In genomic region chr16:29904183-29904775, GRCm38 (mm10) we compare ENCODE assay signal across 16 mouse cellular contexts.
DNase-seq lines count a peak whose midpoint lies in the region; ATAC-seq lines count a peak whose summit lies in the region.
"Had no signal": no experiment of that assay in that cellular context is flagged by ENCODE, and none has a peak within 500 bp of the region (broad histone marks: within the 10 kb centered on the region; RNA-seq: fewer than 3 reads in every experiment).

No protein-coding gene starts in this region.

- H3K9me3 ChIP-seq in forebrain, embryonic 10.5 days, result no peaks in the 10 kb centered on the region
- no peaks in the 10 kb centered on the region for H3K9me3 ChIP-seq in forebrain, embryonic 16.5 days (ENCODE audit: control insufficient read depth, low read length)
- H3K9me3 ChIP-seq in kidney, embryonic 16.5 days (ENCODE audit: low read length), result no peaks in the 10 kb centered on the region
- no peaks in the 10 kb centered on the region for H3K9me3 ChIP-seq in limb, embryonic 11.5 days (ENCODE audit: control insufficient read depth, low read length)
- no peaks in the 10 kb centered on the region for H3K9me3 ChIP-seq in stomach, embryonic 14.5 days (ENCODE audit: control insufficient read depth, low read depth, low read length)

- ATAC-seq in forebrain, embryonic 16.5 days, result no peak
- ATAC-seq in kidney, embryonic 16.5 days (ENCODE audit: low FRiP score, low TSS enrichment), result no peak
- no peak for ATAC-seq in limb, embryonic 11.5 days (ENCODE audit: insufficient number of reproducible peaks, low FRiP score, low TSS enrichment, low read depth)
- ATAC-seq in stomach, embryonic 14.5 days (ENCODE audit: insufficient number of reproducible peaks, insufficient read depth, low FRiP score, low read depth), result no peak
- ATAC-seq in granulocyte monocyte progenitor cell, adult 5-6 weeks (replicated peaks; ENCODE audit: poor library complexity, severe bottlenecking), result no peak
- ATAC-seq: forebrain, postnatal 0 days; intestine, postnatal 0 days had no signal

- H3K4me3 ChIP-seq in forebrain, embryonic 10.5 days, result no peak overlapping the region
- H3K4me3 ChIP-seq in forebrain, embryonic 16.5 days (replicated peaks; ENCODE audit: low read length), result no peak overlapping the region
- H3K4me3 ChIP-seq in kidney, embryonic 16.5 days (ENCODE audit: low read length), result no peak overlapping the region
- no peak overlapping the region for H3K4me3 ChIP-seq in limb, embryonic 11.5 days (ENCODE audit: low read depth, low read length)
- H3K4me3 ChIP-seq in stomach, embryonic 14.5 days (ENCODE audit: low read depth, low read length), result no peak overlapping the region

- peak overlapping the region; percentile 6 for H3K27ac ChIP-seq in forebrain, embryonic 10.5 days
- no peak overlapping the region for H3K27ac ChIP-seq in forebrain, embryonic 16.5 days (ENCODE audit: low read length)
- no peak overlapping the region for H3K27ac ChIP-seq in kidney, embryonic 16.5 days (ENCODE audit: low read length)
- 0 out of 2 replicates have a peak overlapping the region, but pooled peaks have one; percentile 1 for H3K27ac ChIP-seq in limb, embryonic 11.5 days (replicated peaks; ENCODE audit: low read depth, low read length)
- 0 out of 2 replicates have a peak overlapping the region, but pooled peaks have one; percentile 34 for H3K27ac ChIP-seq in stomach, embryonic 14.5 days (ENCODE audit: low read length)

- peaks cover 62% of the 10 kb centered on the region for H3K4me1 ChIP-seq in forebrain, embryonic 10.5 days
- no peaks in the 10 kb centered on the region for H3K4me1 ChIP-seq in forebrain, embryonic 16.5 days (replicated peaks; ENCODE audit: control insufficient read depth, insufficient read depth, low read length)
- H3K4me1 ChIP-seq in kidney, embryonic 16.5 days (ENCODE audit: insufficient read depth, low read length), result peaks cover 26% of the 10 kb centered on the region
- peaks cover 42% of the 10 kb centered on the region for H3K4me1 ChIP-seq in limb, embryonic 11.5 days (ENCODE audit: control insufficient read depth, insufficient read depth, low read length)
- H3K4me1 ChIP-seq in stomach, embryonic 14.5 days (ENCODE audit: control insufficient read depth, insufficient read depth, low read length), result peaks cover 27% of the 10 kb centered on the region

- H3K27me3 ChIP-seq in forebrain, embryonic 10.5 days (ENCODE audit: poor library complexity, severe bottlenecking), result peaks cover 81% of the 10 kb centered on the region
- H3K27me3 ChIP-seq in forebrain, embryonic 16.5 days (replicated peaks; ENCODE audit: control insufficient read depth, insufficient read depth, low read length), result no peaks in the 10 kb centered on the region
- H3K27me3 ChIP-seq in kidney, embryonic 16.5 days (ENCODE audit: insufficient read depth, low read length), result no peaks in the 10 kb centered on the region
- no peaks in the 10 kb centered on the region for H3K27me3 ChIP-seq in limb, embryonic 11.5 days (ENCODE audit: control insufficient read depth, insufficient read depth, low read length)
- H3K27me3 ChIP-seq in stomach, embryonic 14.5 days (ENCODE audit: control insufficient read depth, insufficient read depth, low read length), result no peaks in the 10 kb centered on the region

- no peak for DNase-seq in forebrain, embryonic 10.5 days (ENCODE audit: extremely low spot score, low spot score)
- no peak for DNase-seq in kidney, postnatal 14 days
- peak; percentile 49 for DNase-seq in limb, embryonic 11.5 days (ENCODE audit: low spot score)
- DNase-seq in cerebellum, postnatal 25 days, result no peak
- DNase-seq: cerebellum, adult 2 months; forebrain, postnatal 0 days; gastrocnemius, postnatal 10 days; heart, postnatal 14 days; liver, postnatal 0 days; right cerebral cortex, postnatal 14 days; thymus, adult 2 months had no signal

- 62% methylated on average over 9 of the region's 9 CpGs for WGBS in forebrain, embryonic 10.5 days
- 49% methylated on average over 9 of the region's 9 CpGs for WGBS in forebrain, embryonic 16.5 days
- 45% methylated on average over 9 of the region's 9 CpGs for WGBS in kidney, embryonic 16.5 days
- WGBS in limb, embryonic 11.5 days, result 20% methylated on average over 9 of the region's 9 CpGs
- WGBS in stomach, embryonic 14.5 days, result 55% methylated on average over 9 of the region's 9 CpGs

- H3K36me3 ChIP-seq in forebrain, embryonic 10.5 days (replicated peaks), result no peaks in the 10 kb centered on the region
- H3K36me3 ChIP-seq in forebrain, embryonic 16.5 days (ENCODE audit: control insufficient read depth, insufficient read depth), result no peaks in the 10 kb centered on the region
- H3K36me3 ChIP-seq in kidney, embryonic 16.5 days (ENCODE audit: insufficient read depth, low read length), result no peaks in the 10 kb centered on the region
- no peaks in the 10 kb centered on the region for H3K36me3 ChIP-seq in limb, embryonic 11.5 days (ENCODE audit: control insufficient read depth, insufficient read depth, low read length)
- H3K36me3 ChIP-seq in stomach, embryonic 14.5 days (ENCODE audit: control insufficient read depth, insufficient read depth, low read length), result no peaks in the 10 kb centered on the region

- H3K9ac ChIP-seq in forebrain, embryonic 16.5 days (replicated peaks; ENCODE audit: low read depth, low read length), result no peak overlapping the region
- 0 out of 2 replicates have a peak overlapping the region, but pooled peaks have one; percentile 22 for H3K9ac ChIP-seq in kidney, embryonic 16.5 days (replicated peaks; ENCODE audit: low read length)
- no peak overlapping the region for H3K9ac ChIP-seq in limb, embryonic 11.5 days (ENCODE audit: low read length)
- H3K9ac ChIP-seq in stomach, embryonic 14.5 days (replicated peaks; ENCODE audit: low read depth, low read length), result no peak overlapping the region
- H3K9ac ChIP-seq: forebrain, postnatal 0 days; liver, postnatal 0 days had no signal

- H3K4me2 ChIP-seq in forebrain, embryonic 16.5 days (ENCODE audit: low read length), result no peak overlapping the region
- H3K4me2 ChIP-seq in kidney, embryonic 16.5 days (replicated peaks; ENCODE audit: low read depth, low read length), result no peak overlapping the region
- no peak overlapping the region for H3K4me2 ChIP-seq in limb, embryonic 11.5 days (ENCODE audit: low read depth, severe bottlenecking)
- no peak overlapping the region for H3K4me2 ChIP-seq in stomach, embryonic 14.5 days (replicated peaks; ENCODE audit: low read depth, low read length)

Comparison
In these comparisons a context has a peak if more than half of its experiments do, and no peak if none do; other contexts are left out.
1. H3K27ac ChIP-seq: peak in forebrain, embryonic 10.5 days (single experiment), limb, embryonic 11.5 days (single experiment) and stomach, embryonic 14.5 days (single experiment); none in forebrain, embryonic 16.5 days (single experiment) and kidney, embryonic 16.5 days (single experiment).